Comparison of ENCODE assay signal across 14 mouse cellular contexts in the genomic region with DNA sequence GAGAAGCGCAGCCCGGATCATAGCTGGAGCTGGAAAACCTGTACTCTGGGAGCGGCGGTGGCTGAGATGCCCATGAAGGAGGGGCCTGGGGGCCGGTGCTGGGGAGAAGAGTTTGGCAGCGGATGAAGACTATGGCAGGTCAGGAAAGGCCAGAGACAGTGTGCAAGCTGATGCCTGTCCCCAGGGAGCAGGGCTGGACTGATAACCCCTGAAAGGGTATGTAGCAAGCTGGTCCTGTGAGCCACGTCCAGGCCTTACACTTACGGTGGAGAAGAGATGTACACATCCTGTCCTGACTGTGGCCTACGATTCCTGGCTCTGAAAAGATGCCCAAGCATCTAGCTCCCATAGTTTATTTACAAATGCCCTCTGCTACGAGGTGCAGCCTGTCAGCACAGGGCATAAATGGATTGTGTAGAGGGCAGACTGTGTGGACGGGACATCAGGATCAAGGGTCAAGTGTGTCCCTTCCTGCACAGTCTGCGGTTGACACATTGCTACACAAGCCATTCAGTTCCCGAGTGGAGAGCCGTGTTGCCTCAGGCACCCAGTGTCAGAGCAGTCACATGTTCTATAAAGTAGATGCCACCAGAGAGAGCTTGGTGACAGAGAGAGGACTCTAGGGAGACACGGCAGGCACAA. TPM values are rescaled to one million over a fixed set of nuclear protein-coding genes. Genes with fewer than 3 reads are reported as not detected.
DNase-seq lines count a peak whose midpoint lies in the region; ATAC-seq and TF ChIP-seq lines count a peak whose summit lies in the region.
"Had no signal": no experiment of that assay in that cellular context is flagged by ENCODE, and none has a peak within 500 bp of the region (broad histone marks: within the 10 kb centered on the region; RNA-seq: fewer than 3 reads in every experiment).

No protein-coding gene starts in this region.

- DNase-seq in heart, postnatal 25 days (ENCODE audit: low spot score): no peak
- no peak for DNase-seq in lung, postnatal 0 days (ENCODE audit: low spot score)
- no peak for DNase-seq in heart, postnatal 0 days (ENCODE audit: low spot score)
- DNase-seq: cerebellum, postnatal 10 days; layer of hippocampus, adult 9-11 months; right cerebral cortex, postnatal 4 days; thymus, postnatal 36 days had no signal

- no peaks in the 10 kb centered on the region for H3K9me3 ChIP-seq in heart, embryonic 13.5 days
- H3K9me3 ChIP-seq in lung, embryonic 16.5 days (ENCODE audit: control insufficient read depth, low read length): no peaks in the 10 kb centered on the region
- H3K9me3 ChIP-seq in lung, postnatal 0 days (ENCODE audit: low read length): no peaks in the 10 kb centered on the region
- no peaks in the 10 kb centered on the region for H3K9me3 ChIP-seq in heart, postnatal 0 days (replicated peaks; ENCODE audit: control insufficient read depth, low read length)
- H3K9me3 ChIP-seq in midbrain, embryonic 15.5 days: no peaks in the 10 kb centered on the region
- H3K9me3 ChIP-seq: midbrain, embryonic 12.5 days; stomach, embryonic 15.5 days had no signal

- H3K36me3 ChIP-seq in heart, embryonic 13.5 days: peaks cover 33% of the 10 kb centered on the region
- no peaks in the 10 kb centered on the region for H3K36me3 ChIP-seq in lung, embryonic 16.5 days (ENCODE audit: control insufficient read depth, insufficient read depth, low read length)
- no peaks in the 10 kb centered on the region for H3K36me3 ChIP-seq in lung, postnatal 0 days (ENCODE audit: insufficient read depth, low read length)
- H3K36me3 ChIP-seq in heart, postnatal 0 days (replicated peaks; ENCODE audit: control insufficient read depth, insufficient read depth, low read length): peaks cover 12% of the 10 kb centered on the region
- 0 out of 2 replicates have a peak, but pooled peaks cover under 1% of the 10 kb centered on the region for H3K36me3 ChIP-seq in midbrain, embryonic 15.5 days (replicated peaks)

- H3K4me1 ChIP-seq in heart, embryonic 13.5 days: peaks cover 78% of the 10 kb centered on the region
- no peaks in the 10 kb centered on the region for H3K4me1 ChIP-seq in lung, embryonic 16.5 days (replicated peaks; ENCODE audit: control insufficient read depth, insufficient read depth, low read length)
- H3K4me1 ChIP-seq in lung, postnatal 0 days (ENCODE audit: insufficient read depth, low read depth, low read length): no peaks in the 10 kb centered on the region
- peaks cover 10% of the 10 kb centered on the region for H3K4me1 ChIP-seq in heart, postnatal 0 days (ENCODE audit: control insufficient read depth, insufficient read depth)
- H3K4me1 ChIP-seq in midbrain, embryonic 15.5 days: peaks cover 27% of the 10 kb centered on the region
- H3K4me1 ChIP-seq: stomach, embryonic 15.5 days had no signal

- TF ChIP-seq CTCF in lung, postnatal 0 days (IDR thresholded peaks at IDR 0.05): no peak
- no peak for TF ChIP-seq CTCF in heart, postnatal 0 days (IDR thresholded peaks at IDR 0.05; ENCODE audit: low read depth)

- no peaks in the 10 kb centered on the region for H3K27me3 ChIP-seq in heart, embryonic 13.5 days (replicated peaks)
- H3K27me3 ChIP-seq in lung, embryonic 16.5 days (ENCODE audit: control insufficient read depth, insufficient read depth, low read depth, low read length): no peaks in the 10 kb centered on the region
- H3K27me3 ChIP-seq in lung, postnatal 0 days (replicated peaks; ENCODE audit: insufficient read depth, low read length): no peaks in the 10 kb centered on the region
- H3K27me3 ChIP-seq in heart, postnatal 0 days (ENCODE audit: control insufficient read depth, insufficient read depth, low read length): no peaks in the 10 kb centered on the region
- H3K27me3 ChIP-seq in midbrain, embryonic 15.5 days (replicated peaks): no peaks in the 10 kb centered on the region
- H3K27me3 ChIP-seq: midbrain, embryonic 12.5 days; stomach, embryonic 15.5 days had no signal

- H3K9ac ChIP-seq in heart, embryonic 13.5 days: 0 out of 2 replicates have a peak overlapping the region, but pooled peaks have one; percentile 38
- H3K9ac ChIP-seq in lung, embryonic 16.5 days (ENCODE audit: low read length): no peak overlapping the region
- no peak overlapping the region for H3K9ac ChIP-seq in lung, postnatal 0 days (replicated peaks; ENCODE audit: low read depth)
- no peak overlapping the region for H3K9ac ChIP-seq in heart, postnatal 0 days (replicated peaks; ENCODE audit: low read depth, low read length)
- H3K9ac ChIP-seq in midbrain, embryonic 15.5 days: no peak overlapping the region
- H3K9ac ChIP-seq: midbrain, embryonic 12.5 days; stomach, embryonic 15.5 days had no signal

- TF ChIP-seq EP300 in lung, postnatal 0 days (IDR thresholded peaks at IDR 0.05): no peak
- no peak for TF ChIP-seq EP300 in heart, postnatal 0 days (IDR thresholded peaks at IDR 0.05; ENCODE audit: low read depth)

- ATAC-seq in heart, embryonic 13.5 days (ENCODE audit: extremely low read depth, insufficient number of reproducible peaks, low FRiP score, low TSS enrichment): no peak
- ATAC-seq in lung, embryonic 16.5 days (ENCODE audit: low read depth): 0 out of 2 replicates have a peak, but pooled peaks have one; percentile 16
- ATAC-seq in lung, postnatal 0 days: no peak
- ATAC-seq in heart, postnatal 0 days (ENCODE audit: insufficient read depth, low read depth): no peak; the same call in 1 of the 2 replicates
- no peak; the same call in 1 of the 2 replicates for ATAC-seq in midbrain, embryonic 15.5 days (replicated peaks)
- ATAC-seq in activated CD4-positive, CD25-positive, alpha-beta regulatory T cell, adult 4 months: no peak
- ATAC-seq in inflammation-experienced regulatory T-cells, adult 6 months: no peak

- H3K27ac ChIP-seq in heart, embryonic 13.5 days (replicated peaks): peak overlapping the region; percentile 53
- no peak overlapping the region for H3K27ac ChIP-seq in lung, embryonic 16.5 days (ENCODE audit: low read length)
- no peak overlapping the region for H3K27ac ChIP-seq in lung, postnatal 0 days (ENCODE audit: low read length)
- 0 out of 2 replicates have a peak overlapping the region, but pooled peaks have one; percentile 11 for H3K27ac ChIP-seq in heart, postnatal 0 days (ENCODE audit: low read depth)
- H3K27ac ChIP-seq in midbrain, embryonic 15.5 days: peak overlapping the region; percentile 56; the same call in 1 of the 2 replicates
- H3K27ac ChIP-seq: midbrain, embryonic 12.5 days; stomach, embryonic 15.5 days had no signal

- intact Hi-C loops in heart, postnatal 25 days (cut with DNase I): no loop called here

- WGBS in heart, embryonic 13.5 days: 44% methylated on average over 15 of the region's 15 CpGs
- 60% methylated on average over 15 of the region's 15 CpGs for WGBS in lung, embryonic 16.5 days
- WGBS in lung, postnatal 0 days: 61% methylated on average over 15 of the region's 15 CpGs
- 36% methylated on average over 15 of the region's 15 CpGs for WGBS in heart, postnatal 0 days
- WGBS in midbrain, embryonic 15.5 days: 69% methylated on average over 15 of the region's 15 CpGs

- H3K4me3 ChIP-seq in heart, embryonic 13.5 days: no peak overlapping the region
- no peak overlapping the region for H3K4me3 ChIP-seq in lung, embryonic 16.5 days (ENCODE audit: low read length)
- no peak overlapping the region for H3K4me3 ChIP-seq in lung, postnatal 0 days (ENCODE audit: low read depth, low read length)
- no peak overlapping the region for H3K4me3 ChIP-seq in heart, postnatal 0 days (ENCODE audit: low read depth, low read length)
- H3K4me3 ChIP-seq in midbrain, embryonic 15.5 days: no peak overlapping the region
- H3K4me3 ChIP-seq: midbrain, embryonic 12.5 days; stomach, embryonic 15.5 days had no signal

- no peak overlapping the region; the same call in 1 of the 2 replicates for H3K4me2 ChIP-seq in heart, embryonic 13.5 days
- H3K4me2 ChIP-seq in lung, embryonic 16.5 days (ENCODE audit: low read depth, low read length): no peak overlapping the region
- H3K4me2 ChIP-seq in lung, postnatal 0 days (replicated peaks; ENCODE audit: low read depth, low read length): no peak overlapping the region
- H3K4me2 ChIP-seq in heart, postnatal 0 days (ENCODE audit: low read depth, low read length): no peak overlapping the region
- H3K4me2 ChIP-seq in midbrain, embryonic 15.5 days: no peak overlapping the region
- H3K4me2 ChIP-seq: midbrain, embryonic 12.5 days; stomach, embryonic 15.5 days had no signal

RNA-seq across cellular contexts. Expression of a gene that starts 57.0 kb away (rescaled TPM):
- polyA plus RNA-seq in heart, embryonic 13.5 days (2015; fragmentation: Nextera tagmentation; extraction: Ambion mirVana): 87.6 and 91.3 TPM in 2 replicates
- total RNA-seq in heart, postnatal 25 days (2021): 10 to 100 TPM; 48.7 to 54.3 TPM
- 23.8 and 28.2 TPM in 2 replicates for polyA plus RNA-seq in lung, embryonic 16.5 days (2015; fragmentation: Nextera tagmentation; extraction: Ambion mirVana)
- 10.8 and 13.6 TPM in 2 replicates for polyA plus RNA-seq in lung, postnatal 0 days (2015; fragmentation: Nextera tagmentation; extraction: Ambion mirVana)
- 86.5 and 94.0 TPM in 2 replicates for total RNA-seq in heart, postnatal 0 days (2014; rRNA removed; ENCODE audit: low replicate concordance)
- 51.9 and 54.8 TPM in 2 replicates for polyA plus RNA-seq in heart, postnatal 0 days (2015; fragmentation: Nextera tagmentation; extraction: Ambion mirVana)
- 106 and 108 TPM in 2 replicates for polyA plus RNA-seq in midbrain, embryonic 15.5 days (2015; fragmentation: Nextera tagmentation; extraction: Ambion mirVana)
- polyA plus RNA-seq in activated CD4-positive, CD25-positive, alpha-beta regulatory T cell, adult 4 months (2017; shearing (Covaris generic)): 1 to 10 TPM; 1.3 to 1.5 TPM
- 1 to 10 TPM; 2.5 to 3.3 (median 2.8) TPM for polyA plus RNA-seq in inflammation-experienced regulatory T-cells, adult 6 months (2017; shearing (Covaris generic))

Comparison
In these comparisons a context has a peak if more than half of its experiments do, and no peak if none do; other contexts are left out.
1. H3K27ac ChIP-seq: peak in heart, embryonic 13.5 days (single experiment), heart, postnatal 0 days (single experiment) and midbrain, embryonic 15.5 days (single experiment); none in lung, embryonic 16.5 days (single experiment) and lung, postnatal 0 days (single experiment).